Mouse (Mus musculus) common myeloid progenitor, adult 5-6 weeks (primary cell): ENCODE measurements around the gene Abcg1. TPM values are rescaled to one million over a fixed set of nuclear protein-coding genes. Genes with fewer than 3 reads are reported as not detected.

Experiments used
- ATAC-seq: replicated peaks from 2 replicates; pipeline ENCODE4 v1.8.0; 2016; ENCODE audit warnings: low read depth, mild to moderate bottlenecking, moderate TSS enrichment, inconsistent platforms; ENCODE audit not compliant: poor library complexity, severe bottlenecking
- total RNA-seq: library from RNA; stranded (forward); fragments of 200-1000, 187-1606 nt; gene quantifications from 2 replicates; pipeline ENCODE4 v1.2.3, GENCODE M21; 2017

Abcg1 gene
- total RNA-seq, 1 experiment from 2014 or later = 22.7 TPM

DNA sequence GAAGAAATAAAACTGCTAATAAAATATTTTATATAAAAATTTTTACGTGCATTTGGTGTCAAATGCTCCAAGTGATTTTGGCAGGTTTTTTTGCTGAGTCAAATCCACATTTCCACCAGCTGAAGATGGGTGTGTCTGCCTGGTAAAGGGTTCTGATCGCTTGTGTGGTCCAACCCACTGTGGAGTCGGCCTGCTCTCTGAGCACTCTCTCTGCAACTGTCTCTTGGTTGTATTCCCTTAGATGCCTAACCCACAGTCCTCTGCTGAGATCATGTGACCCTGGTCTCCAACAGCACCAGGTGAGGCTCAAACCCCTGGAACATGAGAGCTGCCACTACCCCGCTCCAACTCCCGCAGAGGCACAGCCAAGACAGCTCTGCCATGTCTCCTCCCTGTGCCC is 60.5 kb downstream of the Abcg1 start:
- ATAC-seq = no peak

DNA sequence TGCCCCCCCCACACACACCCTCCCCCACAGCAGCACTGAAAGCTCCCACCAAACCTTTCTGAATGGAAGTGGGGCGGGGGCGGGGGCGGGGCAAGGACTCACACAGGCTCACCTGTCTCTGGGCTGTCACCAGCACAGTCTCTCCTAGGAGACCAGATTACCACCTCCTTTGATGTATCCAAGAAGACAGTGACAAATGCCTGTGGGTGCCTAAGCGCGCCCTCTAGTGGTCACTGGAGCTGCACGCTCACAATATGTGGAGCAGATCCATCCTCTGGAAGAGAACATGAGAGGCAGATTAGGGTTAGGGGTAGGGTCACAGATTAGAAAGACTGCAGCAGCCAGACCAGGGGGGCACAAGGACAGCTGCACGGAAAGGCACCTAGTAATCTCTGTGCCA is 62.0 kb downstream of the Abcg1 start:
- ATAC-seq = peak; percentile 76

DNA sequence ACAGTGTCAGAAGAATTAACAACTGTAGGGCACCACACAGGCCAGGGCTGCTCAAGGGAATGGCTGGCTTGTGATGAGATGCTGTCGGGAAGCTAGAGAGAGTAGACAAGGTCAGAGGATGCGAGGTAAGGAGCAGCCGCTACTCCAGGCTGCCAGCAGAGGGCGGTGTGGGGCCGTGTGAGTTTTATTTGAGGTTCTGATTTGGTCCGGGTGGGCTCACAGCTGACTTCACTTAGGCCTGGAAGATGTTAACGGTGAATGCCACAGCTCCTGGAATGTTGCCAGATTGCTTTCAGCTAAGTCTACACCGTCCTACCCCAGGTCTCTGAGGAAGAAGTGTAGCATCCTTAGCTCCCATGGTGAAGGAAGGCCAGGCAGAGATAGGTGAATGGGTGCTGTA is 64.5 kb downstream of the Abcg1 start:
- ATAC-seq = peak; percentile 75

DNA sequence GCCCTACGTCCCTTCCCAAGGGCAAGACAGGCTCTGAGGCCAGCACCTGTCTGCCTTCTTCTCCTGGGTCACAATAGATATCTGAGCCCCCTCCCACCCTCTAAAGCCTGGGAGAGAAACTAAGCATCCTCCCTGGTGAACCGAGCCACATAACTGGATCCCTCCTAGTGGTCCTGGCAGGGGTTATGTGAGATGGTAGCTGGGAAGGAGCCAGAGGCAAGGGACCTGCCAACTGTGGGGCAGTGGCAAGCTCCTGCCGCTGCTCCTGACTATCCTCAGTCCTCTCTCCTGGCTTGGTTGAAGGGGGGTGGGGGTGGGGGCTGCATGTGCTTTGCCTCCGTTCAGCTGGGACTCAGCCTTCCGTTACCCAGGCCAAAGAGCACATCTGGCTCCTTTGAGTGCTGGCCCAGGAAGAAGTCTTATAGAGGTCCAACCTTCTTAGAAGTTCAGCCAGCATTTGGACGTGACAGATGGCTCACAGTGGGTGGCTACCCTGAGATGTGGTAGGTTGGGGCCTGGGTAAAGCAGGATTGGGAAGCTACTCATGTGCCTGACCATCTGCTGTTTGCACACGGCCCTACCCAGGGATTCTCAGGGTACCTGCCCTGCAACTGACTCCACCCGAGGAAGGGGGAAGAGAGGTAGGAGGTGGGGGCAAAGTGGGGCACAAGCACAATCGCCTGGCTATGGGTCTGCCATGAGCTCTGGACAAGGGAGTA is 68.2 kb downstream of the Abcg1 start:
- ATAC-seq = no peak

DNA sequence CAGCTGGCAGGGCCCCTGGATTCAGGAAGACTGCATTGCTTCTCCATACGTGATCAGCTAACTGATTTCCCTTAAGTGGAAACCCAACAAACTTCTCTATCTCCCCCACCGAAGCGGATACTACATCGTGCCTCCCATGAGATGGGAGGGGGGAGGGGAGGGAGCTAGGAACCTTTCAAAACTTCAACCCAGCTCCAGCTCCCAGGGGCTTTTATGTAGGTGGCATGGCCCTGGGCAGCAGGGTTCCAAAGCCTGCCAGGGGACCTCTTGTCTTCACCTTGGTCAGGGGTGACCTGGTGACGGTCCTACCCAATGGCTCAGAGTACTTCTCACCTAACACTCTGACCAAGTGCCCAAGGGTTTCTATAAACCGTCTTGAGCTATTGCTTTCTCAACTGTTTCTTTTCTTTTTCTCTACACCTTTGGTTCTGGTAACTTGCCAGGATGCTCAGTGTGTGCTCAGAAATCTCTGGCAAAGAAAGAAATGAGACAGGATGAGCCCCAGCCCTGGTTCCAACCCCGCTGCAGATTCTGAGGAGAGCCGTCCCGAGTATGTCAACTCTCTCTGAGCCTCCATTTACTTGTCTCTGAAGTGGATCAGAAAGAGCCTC is 71.3 kb downstream of the Abcg1 start:
- ATAC-seq = no peak

DNA sequence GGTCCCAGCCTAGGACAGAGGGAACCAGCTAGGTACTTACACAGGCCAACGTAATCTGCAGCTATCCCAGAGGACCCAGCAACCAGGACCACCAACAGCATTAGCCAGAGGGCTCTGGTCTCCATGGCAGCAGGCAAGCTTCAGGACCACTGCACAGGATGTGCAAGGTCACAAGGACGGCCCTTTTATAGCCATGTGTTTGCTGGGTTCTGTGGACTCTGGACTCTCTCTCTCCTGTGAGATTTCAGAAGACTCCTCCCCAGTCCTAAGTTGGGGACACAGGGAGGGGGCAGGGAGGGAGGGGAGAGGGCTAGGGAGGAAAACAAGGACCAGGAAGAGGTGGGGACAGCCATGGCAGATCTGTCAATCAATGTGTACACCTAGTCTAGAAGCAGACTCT is 72.0 kb downstream of the Abcg1 start, which contains the start of gene Tff3:
Gene Tff3 (minus strand): TSS at position 195 of the 400 bp plus-strand sequence.
- ATAC-seq = no peak

DNA sequence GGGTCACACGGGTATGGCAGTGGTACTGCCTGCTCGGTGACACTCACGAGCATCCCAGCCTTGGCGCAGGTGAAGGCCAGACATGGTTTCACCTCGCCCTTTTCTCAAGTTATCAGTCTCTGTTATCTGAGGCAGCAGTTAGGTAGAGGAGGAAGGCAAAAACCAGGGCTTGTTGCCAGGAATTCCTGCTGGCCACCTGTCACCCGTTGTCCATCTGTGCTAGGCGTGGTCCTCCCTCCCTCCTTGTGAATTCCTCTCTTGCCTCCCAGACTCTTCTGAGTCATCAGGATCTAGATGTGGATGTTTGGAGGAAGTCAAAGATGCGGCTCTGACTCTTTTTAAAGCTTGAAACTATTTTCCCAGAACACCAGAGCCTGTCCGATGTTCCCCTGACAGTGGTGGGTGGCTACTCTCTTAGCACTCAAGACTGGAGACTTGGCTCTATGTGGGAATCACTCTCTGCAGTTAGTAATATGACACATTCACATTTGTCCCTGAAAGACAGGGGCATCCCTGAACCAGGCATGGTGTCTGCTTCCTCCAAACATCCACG is 73.9 kb downstream of the Abcg1 start:
- ATAC-seq = no peak

DNA sequence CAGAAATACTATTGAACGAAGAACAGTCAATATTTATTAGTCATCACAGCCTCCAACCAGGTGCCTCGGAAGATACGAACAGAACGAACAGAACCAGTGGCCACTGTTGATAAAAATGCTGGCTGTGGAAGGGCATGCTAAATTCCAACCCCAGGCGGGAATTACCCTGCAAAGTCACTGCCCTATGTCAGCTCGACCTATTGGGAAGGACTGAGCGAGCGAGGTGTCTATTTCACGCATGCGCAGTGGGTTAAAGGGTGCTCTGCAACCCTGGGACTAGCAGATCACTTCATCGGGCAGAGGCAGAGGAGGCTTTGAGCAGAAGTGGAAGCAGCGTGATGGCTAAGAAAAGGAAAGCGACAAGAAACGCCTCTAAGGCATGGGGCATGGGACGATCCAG is 76.3 kb downstream of the Abcg1 start:
- no peak for ATAC-seq

DNA sequence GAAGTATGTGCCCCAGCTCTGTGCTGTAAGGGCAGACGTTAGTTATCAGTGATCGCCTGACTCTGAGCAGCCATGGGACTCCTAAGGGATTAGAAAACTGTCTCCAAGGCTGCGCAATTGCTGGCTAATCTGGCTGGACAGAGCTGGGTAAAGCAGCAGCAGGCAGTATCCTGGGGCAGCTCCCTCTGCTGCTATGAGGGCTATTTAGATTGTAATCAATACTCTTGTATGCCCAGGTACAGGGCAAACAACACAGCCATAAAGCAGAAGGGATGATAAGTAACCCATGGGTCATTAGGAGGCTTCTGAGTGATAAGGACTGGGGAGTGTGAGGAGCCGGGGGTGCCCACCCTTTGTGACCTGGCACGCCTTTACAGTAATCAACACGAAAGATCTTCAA is 77.4 kb downstream of the Abcg1 start:
- no peak for ATAC-seq

DNA sequence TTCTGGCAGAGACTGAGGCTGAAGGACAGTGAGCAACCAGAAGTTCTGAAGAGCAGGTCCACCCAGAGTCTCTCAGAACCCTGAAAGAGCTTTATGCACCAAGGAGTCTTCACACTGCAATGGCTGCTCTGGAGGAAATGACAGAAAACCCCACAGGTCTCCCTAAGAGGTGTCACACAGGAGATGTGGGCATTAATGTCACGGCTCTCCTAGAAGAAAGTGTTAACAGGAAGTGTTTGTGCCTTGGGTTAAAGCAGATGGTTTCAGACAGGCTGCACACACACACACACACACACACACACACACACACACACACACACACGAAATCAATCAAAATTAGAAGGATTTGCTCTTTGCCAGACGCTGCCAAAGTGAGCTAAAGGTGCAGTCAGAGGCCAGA is 78.8 kb downstream of the Abcg1 start:
- no peak for ATAC-seq

DNA sequence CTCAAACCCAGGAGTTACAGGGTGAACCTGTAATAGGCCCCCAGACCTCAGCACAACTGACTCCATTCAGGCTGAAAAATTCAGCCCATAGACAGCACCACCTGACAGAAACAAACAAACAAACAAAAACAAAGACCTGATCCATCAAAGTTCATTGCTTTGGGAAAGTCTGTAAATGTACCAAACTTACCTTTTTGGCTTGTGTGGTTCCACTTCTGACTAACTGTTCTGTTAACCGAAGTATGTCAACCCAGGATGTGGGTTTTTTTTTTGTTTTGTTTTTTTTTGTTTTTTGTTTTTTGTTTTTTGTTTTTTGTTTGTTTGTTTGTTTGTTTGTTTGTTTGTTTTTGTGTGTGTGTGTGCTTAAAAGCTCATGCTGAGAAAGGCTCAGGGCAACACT is 79.3 kb downstream of the Abcg1 start:
- ATAC-seq = no peak

DNA sequence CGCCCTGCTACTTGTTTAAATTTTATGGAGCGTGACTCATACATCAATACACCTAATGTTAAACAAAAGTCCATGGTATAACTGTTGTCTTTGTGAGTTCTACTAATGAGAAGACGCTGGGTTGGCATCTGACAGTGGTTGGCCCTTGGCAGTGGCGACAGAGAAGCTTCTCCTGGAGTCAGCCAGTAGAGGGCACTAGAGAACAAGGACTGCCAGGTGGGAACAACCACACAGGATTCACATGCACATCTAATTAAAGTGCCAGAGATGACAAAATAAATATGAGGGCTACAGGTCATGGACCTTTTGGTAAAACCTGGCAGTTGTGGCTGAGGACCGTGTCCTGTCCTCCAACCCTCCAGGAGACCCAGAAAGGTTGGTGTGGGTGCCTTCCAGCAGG is 80.9 kb downstream of the Abcg1 start:
- ATAC-seq = peak; percentile 84

DNA sequence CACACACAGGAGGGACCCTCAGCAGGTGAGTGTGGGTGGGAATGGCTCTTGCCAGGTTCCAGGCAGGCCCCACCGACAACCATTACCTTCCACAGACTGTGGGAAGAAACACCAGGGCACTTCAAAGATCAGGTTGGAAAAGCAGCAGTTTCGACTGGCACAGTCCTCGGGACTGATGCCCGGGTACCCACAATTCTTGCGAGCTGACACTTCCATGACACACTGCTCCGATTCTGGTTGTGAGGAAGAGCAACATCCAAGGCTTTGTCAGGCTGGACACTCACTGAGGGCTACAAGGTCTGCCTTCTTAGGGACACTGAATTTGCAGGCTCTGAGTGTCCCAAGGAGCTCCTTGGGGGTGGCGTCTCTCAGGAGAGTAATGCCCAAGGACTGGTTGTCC is 84.6 kb downstream of the Abcg1 start:
- no peak for ATAC-seq

DNA sequence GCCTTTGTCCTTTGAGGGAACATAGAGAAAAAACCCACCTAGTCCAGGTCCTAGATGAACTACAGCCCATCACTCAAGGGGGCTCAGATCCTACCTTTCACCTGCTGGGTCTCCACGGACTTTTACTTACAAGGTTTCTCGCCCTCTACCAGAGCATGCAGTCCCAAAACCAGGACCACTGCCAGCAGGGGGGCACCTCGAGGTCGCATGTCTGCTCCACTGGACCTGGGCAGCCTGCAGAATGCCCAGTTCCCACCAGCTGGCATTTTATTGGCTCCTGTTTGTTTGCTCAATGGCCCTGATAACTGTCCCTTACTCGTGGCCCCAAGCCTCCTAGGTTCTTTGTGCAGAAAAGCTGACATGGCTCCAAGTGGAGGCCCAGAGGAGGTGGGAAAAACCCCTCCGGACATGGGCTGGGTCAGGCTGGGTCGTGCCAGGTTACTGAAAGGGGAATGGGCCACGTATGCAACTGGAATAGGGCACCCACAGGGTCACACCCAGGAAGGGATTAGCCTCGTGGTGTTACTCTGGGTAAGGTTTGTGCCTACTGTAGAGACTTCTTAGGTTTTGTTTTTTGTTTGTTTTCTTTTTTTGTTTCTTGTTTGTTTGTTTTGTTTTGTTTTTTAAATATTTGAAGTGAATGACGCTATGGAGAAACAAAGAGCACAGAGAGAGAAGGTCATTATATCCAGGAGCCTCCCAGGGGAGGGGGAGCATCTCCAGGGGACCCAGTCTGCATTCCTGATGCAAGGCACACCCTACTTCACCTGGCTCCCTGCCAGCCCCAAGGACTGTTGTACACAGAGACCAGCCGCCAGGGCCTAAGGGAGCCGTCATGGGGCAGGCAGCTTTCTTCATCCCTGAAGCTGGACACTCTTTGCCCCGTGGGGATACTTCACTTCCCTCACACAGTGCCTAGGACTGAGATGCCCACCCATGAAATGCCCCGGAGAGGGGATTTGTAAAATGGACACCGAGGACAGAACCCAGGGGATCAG is 86.9 kb downstream of the Abcg1 start, which contains the start of gene Tff2:
Gene Tff2 (minus strand): TSS at position 243 of the 998 bp plus-strand sequence.
- ATAC-seq = no peak

DNA sequence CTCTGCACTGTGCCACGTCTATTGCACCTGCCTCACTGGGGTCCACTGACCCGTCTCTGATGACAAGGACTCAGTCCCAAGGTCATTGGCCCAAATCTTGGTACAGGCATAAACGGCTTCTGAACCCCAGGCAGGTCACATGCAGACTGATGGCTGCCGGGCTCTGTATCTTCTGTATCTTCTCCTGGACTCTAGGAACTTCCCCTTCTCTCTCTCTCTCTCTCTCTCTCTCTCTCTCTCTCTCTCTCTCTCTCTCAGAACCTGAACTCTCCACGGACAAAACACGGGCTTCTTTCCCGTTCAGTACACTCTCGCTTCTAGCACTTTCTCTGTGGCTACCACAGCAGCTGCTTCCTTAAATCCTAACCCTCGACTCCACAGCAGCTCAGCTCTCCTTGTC is 88.5 kb downstream of the Abcg1 start:
- no peak for ATAC-seq

DNA sequence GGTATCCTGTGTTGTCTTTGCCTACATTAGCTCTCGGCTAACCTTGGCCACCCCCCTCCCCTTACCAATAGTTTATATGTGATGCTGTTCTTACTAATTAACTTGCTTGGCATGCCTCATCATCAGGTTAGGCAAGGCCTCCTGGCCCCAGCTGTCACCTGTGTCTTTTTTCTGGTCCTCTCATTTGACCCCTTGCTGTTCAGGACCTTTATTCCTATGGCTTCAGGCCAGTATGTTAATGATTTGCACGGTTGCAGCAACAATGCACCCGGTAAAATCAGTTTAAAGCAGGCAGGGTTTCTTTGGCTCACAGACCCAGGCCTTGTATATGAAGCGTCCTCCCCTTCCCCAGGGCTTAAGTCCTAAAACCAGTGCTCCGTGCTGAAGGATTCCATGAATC is 95.0 kb downstream of the Abcg1 start:
- ATAC-seq = no peak

DNA sequence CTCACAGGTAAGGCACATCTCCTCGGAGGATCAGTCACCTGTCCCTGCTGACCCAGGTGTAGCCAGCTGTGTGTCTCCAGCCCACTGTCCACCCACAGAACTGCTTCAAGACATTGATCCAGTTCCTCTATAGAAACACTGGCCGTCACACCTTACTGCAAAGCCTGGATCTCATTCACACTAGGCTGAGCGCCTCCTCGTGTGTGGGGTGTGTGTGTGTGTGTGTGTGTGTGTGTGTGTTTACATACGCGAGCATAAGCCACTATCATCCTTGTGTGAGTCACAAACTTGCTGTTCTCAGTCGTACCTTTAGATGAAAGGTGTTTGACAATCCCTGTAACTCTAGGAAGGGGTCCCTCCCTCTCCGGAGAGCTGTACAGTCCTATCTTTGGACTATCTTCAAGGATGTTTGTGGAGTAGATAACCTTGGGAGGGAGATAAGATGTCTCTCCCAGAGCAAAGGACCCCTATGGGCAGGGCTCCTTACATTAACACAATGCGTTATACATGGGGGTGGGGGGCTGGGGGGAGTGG is 95.6 kb downstream of the Abcg1 start:
- no peak for ATAC-seq

DNA sequence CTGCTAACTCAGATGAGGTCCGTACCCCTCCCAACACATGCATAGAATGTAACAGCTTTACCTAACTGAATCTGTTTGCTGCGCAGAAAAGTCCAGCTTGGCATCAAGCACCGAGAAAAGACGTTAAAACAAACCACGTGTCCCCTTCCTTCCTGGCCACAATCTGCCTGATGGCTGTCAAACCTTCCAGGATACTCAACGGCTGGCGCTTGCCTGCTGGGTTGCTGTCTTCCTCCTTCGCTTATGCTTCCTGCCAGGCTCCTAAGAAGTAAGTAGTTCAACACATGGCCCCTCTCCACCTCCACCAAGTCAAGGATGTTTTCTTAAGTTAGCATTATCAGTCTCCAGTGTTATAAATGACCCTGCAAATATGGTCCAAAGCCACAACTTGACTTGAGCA is 96.3 kb downstream of the Abcg1 start:
- ATAC-seq = peak; percentile 83

DNA sequence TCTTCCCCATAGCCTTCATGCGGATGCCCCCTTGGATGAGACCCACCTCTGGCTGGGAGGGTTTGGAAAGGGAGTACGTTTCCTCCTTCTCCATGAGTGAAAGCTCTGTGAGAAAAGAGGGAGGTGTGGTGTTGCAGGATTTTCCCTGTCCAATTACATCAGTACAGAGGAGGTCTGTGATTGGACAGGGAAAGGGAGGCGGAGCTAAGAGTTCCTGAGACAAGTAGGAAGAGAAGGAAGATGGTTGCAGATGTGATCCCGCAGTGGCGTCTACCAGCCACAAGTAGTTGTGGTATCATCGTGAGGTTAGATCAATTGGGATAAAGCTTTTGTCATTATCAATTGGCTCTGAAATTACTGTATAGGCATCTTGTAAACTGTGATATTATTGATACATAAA is 100.4 kb downstream of the Abcg1 start:
- no peak for ATAC-seq

DNA sequence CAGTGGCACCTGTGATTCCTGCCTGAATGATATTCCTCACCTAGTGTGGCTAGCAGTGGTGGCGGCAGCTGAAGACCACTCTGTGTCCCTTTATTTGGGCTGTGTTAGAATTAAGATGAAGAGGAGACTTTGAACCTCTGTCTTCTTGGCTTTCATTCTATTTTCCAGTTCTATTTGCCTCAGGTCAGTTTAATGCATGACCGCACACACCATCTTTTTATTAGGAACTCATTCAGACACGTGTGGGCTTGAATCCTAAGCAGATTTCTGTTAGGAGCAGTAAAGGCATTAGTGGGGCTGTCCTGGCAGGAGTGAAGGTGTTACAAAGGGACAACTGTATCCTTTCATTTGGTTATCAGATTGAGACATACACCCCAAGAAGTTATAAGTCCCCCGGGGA is 102.8 kb downstream of the Abcg1 start:
- ATAC-seq = no peak
